Mouse (Mus musculus) right cerebral cortex, adult 2 months (tissue): Measurements from ENCODE around the gene Sgms1.
"Not testable (repeated sequence)": the region's sequence is repeated elsewhere in the genome, so short reads cannot be mapped to it uniquely, and the experiment has no call there.

ENCODE experiments used
- DNase-seq, 2 experiments: peaks; one replicate each; pipeline ENCODE4 v3.0.0; 2021 to 2022; ENCODE audit warnings: low spot score in 2 of 2

The Sgms1 gene

DNA sequence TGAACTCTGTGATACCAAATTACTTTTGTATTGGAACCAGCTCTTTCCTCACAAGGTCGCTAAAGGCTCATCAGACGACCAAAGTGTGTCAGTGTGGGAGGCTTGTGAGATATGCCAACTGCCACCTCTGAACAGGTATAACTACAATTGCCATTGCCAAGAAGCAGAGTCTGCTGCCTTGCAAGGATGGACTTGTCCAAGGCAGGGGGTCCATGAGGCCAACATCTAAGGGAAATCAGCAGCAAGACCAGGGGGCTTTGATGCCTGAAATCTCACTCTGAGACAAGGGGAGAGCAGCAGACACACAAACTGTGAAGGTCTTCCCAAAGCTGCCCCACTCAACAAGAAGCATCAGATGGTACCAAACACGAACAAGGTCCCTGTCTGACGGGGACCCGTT lies 251.6 kb downstream of the Sgms1 start:
- DNase-seq: no peak

DNA sequence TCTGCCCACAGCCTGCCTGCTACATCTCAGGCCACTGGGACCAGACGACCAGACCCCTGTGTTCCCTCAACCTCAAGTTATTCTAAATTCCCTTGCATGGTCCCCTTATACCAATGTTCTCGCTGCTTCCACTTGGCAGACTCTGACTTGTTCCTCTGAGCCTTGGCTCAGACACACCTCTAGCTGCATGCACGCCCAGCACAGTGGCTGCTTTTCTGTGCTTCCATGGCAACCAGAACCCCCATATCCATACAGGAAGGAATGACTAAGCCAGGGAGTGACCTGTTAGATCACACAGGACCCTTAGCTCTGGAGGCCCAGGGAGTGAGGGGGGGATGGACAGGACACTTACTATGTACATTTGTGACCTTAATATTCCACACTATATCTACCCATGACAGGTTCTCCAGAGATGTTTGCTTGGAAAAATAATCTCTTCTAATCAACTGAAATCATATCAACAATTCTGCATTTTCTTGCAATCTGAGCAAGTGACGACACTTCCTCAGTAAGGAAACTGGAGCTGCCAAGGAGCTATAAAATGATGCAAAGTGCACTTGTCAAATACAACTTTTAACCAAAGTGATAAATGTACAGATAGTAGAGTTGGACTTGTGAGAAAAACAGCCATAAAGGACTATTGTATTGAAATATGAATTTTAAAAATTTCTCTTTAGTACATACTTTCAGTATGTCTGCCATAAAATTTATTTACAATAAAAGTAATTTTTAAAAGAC lies 252.5 kb downstream of the Sgms1 start:
- DNase-seq: peak; percentile 14 to 22

DNA sequence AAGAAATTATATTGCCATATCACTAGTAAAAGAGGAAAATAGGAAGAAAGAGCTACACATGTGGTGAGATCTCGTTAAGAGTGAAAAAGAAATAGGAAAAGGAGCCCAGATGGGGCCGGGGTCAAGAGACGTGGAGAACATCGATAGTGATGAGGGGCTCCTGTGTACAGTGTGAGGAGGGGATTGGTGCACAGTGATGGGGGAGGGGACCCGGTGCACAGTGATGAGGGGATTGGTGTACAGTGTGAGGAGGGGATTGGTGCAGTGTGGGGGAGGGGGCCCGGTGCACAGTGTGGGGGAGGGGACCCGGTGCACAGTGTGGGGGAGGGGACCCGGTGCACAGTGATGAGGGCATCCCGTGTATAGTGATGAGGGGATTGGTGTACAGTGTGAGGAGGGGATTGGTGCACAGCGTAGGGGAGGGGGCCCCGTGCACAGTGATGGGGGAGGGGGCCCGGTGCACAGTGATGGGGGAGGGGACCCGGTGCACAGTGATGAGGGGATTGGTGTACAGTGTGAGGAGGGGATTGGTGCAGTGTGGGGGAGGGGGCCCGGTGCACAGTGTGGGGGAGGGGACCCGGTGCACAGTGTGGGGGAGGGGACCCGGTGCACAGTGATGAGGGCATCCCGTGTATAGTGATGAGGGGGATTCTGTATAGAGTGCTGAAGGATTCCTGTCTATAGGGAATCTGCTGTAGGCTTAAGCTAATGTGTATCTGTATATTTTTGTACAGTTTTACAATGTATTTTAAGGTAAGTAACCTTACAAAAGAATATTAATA lies 257.6 kb downstream of the Sgms1 start:
- DNase-seq: not testable (repeated sequence)

DNA sequence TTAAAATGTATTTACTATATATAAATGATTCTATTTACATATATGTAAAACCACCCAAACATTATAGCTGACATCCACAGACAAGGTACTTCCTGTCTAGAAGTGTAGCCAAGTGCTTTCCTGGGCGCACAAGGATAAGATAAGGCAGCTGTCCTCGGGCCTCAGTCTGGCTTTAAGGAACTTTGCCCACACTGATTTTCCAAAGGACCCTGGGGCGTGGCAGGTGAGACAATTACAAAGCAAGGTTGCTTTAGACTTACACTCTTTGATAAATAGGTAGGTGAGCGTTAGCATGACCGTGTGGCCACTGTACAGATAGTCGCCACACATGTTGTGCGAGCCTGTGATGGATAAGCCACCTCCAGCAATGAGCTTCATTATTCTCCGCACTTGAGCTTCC lies 260.2 kb downstream of the Sgms1 start:
- DNase-seq: no peak

DNA sequence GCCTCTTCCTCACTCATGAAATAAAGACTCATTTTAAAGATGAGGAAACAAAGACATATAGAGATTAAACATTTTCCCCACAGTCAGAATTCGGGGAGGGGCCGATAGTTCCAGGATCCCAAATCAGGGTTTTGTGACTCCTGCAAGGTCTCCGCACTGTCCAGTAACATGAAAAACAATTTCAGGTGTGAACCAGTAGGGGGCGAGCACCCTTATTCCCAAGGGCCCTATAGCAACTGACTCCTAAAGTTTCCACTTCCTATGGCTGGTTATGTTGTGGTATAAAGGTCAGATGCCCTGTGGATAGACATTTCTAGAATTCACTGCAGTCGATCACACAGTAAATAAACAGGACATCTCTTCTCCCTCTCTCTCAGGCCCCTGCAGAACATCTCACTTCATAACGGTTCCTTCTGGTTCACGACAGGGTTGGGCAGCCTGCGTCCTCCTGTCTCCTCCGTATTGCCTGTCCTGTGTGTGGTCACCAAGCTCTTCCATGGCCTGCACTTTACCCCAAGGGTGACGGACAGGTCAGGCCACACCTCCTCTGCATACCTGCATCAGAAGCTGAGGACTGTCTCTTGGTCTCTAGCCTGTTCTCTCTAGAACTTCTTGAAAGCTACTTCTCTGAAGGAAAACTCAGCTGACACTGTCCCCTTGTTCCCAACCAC lies 262.2 kb downstream of the Sgms1 start:
- no peak for DNase-seq

DNA sequence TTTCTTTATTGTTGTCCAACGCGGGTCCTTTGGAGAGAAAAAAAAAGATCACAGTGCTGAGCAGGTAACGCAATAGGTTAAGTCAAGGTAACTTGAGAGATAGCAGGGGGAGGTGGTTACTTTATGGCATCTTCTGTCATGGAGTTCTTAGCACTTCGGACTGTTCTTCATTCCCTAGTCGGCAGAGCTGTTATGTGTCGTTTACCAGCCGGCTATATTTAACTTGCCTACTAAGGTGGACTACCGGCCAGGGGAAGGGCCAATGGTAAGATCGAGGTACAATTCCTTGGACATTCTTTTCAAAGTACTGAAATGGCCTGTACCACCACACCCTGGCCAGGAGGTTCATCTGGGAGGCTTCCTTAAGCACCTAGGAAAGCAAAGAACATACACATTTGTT lies 265.4 kb downstream of the Sgms1 start:
- DNase-seq: no peak

DNA sequence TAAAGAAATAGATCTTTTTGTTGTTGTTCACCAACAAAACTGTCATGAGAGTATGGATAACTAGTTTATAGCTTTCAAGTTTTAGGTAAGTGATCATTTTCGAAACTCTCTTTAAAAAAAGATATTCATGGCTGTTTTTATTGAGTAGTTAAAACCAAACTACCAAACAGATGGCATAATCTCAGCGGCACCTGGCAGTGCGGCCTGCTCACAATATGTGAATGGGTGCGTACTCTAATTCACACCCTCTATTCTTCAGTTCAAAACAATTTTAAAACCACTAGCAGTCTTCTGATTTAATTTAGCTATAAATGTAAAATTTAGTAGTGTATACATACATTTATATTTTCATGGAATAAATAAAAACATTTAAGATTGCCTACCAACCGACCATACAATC lies 266.3 kb downstream of the Sgms1 start:
- no peak for DNase-seq

DNA sequence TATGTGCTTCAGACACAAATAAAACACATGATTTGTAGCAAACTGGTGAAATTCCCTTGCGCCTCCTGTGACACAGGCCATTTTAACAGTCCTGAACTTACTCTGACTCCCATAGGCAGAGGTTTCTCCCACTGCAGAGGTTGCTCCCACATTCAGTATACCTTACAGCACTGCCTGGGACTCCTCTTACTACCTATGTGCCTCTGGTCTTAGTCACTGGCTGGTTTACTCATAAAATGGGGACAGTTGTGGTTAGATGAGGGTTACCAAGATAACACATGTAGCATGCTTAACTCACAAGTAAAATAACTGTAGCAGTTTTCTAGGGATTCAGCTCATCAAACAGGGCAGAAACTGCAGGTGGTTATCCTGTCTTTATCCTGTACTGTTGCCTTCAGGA lies 268.7 kb downstream of the Sgms1 start:
- no peak for DNase-seq

DNA sequence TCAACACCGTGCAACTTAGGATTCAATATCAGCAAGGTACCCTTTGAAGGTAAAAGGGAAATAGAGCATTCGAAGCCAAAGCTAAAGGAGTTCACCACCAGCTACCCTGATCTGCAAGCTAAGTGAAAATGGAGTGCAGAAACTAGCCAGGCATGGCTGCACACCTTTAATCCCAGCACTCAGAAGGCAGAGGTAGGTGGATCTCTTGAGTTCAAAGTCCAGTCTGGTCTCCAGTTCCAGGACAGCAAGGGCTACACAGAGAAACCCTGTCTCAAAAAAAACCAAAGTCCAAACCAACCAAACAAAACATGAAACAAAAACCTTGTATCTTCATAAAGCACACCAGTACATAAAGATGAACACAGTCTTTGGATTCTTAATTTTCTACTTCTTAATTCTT lies 269.8 kb downstream of the Sgms1 start:
- no peak for DNase-seq

DNA sequence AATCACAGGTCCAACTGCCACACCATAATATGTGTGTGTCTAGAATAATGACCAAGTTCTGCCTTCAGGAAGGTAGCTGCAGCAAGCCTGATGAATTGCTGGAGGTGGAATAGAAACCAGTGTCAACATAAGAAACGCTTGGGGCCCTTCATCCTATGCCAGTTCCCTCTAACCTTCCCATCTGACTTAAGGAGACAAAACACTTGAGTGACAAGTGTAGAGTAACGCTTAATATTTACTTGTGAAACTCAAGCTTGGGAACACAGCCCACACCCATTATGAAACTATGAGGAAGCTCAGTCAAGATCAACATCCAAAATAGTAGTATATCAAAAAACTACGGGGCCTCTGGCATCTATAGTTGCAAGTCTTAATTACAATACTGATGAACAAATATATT lies 271.0 kb downstream of the Sgms1 start:
- DNase-seq: no peak

DNA sequence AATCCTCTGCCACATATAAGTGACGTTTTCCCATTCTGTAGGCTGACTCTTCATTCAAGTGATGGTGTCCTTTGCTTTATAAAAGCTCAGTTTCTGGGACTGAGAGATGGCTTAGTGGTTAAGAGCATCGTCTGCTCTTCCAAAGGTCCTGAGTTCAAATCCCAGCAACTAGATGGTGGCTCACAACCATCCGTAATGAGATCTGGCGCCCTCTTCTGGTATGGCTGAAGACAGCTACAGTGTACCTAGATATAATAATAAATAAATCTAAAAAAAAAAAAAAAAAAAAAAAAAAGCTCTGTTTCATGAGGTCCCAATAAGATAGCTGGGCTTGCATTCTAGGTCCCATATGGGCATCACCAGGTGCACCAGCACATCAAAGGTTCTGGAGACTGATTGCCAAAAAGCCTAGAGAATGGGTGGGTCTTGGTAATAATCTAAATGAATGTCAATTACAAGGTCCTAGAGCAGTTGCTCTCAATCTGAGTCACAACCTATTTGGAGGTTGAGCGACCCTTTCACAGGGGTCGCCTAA lies 272.0 kb downstream of the Sgms1 start:
- DNase-seq: no peak

DNA sequence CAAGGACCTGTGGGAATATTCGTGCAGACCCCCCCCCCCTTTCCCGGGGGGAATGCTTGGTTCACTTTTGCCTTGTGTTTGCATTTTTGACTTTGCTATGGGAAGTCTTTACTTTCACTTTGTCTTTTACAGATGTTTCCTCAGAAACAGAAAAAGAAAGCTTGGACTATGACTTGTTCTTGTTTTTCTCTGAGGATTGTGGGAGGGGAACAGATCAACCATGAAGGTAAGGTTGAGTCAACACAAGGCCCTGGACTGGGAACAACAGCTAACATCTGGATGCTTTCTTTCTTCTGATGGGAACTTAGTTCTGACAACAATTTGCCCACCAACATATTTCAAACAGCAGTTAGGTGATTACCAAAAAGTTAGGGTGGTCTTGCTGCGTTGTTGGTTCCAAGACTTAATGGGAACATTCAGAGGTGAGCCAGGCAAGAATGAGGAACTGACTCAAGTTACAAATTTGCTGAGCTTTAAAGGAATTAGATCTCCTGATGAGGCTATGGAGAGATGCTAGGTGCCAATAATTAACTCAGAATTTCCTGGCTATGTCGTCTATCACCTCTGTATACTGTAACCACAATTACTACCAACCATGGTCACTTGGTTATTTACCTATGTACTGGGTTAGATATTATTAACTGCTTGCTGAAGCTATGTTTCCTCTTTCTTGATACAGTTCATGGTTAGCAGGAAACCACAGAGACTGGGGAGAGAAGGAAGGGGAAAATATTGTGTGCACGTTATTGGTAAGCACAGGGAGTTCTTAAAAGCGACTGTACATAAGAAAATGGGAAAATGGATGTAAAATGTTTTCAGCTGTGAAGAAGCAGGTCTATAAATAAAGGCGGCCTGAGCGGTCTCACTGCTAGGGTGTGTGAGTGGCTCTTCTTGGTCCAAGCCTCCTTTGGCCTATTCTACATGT lies 277.4 kb downstream of the Sgms1 start:
- no peak for DNase-seq

DNA sequence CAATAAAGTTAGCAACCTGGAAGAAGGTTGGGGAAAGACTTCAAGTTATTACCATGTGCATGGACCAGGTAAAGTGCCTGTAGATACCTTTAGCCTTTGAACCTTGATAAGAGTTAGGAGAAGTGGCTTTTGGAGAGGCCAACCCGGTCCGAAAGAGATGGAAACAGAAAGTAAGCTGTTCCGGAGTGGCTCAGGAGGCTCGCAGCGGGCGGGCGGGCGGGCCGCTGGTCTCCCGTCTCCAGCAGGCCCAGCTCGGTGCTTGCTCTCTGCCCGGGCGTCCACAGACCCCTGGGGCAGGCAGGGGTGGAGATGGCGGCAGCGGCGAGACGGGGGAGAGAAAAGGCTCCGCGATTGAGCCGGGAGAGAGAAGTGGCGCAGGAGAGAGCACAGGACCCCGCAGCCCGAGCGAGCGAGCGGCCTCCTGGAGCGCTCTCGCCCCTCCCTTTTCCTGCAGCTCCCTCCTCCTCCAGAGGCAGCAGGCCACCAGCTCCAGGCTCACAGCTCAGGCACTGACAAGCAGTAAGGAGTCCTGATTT lies 281.7 kb downstream of the Sgms1 start, which contains the start of gene Asah2:
TSS of gene Asah2 (minus strand) at position 441 of the 536 bp plus-strand sequence.
- DNase-seq: peak; percentile 66 to 74

DNA sequence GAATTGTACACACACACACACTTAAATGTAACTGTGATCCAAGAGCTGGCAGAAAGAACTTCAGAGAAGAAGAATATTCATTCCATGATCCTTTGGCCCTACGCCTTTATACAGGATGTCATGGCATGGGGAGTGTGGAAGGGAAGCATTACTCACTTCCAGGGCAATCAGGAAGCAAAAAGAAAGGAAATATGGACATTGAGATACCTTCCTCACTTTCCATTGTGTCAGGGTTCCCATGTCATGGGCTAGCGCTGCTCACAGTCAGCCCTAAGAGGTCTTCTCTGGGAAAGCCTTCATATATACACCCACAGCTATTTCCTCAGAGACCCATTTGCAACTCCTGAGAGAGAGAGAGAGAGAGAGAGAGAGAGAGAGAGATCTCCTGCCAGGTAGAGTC lies 282.8 kb downstream of the Sgms1 start:
- DNase-seq: no peak

DNA sequence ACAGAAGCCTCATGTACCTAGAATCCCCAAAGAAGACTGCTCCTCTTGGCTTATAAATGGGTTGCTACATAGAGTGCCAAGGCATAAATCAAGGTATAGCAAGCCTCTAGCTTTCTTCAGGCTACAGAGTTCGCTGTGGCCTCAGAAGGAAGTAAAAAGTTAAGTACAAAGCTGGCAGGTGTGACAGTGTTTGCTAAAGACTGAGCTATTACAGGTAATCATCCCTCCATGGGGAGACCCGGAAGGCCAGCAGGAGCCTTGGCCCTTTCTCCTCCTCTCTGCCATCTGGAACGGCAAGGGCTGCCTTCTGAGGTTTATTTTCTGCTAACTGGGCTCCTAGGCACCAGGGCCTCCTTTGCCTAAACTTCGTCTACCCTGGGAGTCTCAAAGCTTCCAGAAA lies 285.3 kb downstream of the Sgms1 start:
- no peak for DNase-seq

DNA sequence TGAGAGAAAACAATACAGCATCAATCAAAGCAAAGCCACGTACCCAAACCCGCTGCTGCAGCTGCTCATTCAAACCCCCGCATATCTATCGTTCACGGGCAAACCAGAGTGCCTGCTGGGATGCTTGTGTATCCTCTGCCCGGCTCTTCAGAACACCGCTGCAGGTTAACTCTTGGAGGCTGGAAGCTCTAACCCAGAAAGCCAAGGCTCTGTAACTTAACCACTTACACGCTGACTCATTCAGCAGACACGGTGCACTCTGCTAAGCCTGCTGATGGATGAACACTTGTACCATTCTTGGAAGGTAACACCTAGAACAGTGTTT lies 286.6 kb downstream of the Sgms1 start:
- DNase-seq: peak; percentile 47 to 51

DNA sequence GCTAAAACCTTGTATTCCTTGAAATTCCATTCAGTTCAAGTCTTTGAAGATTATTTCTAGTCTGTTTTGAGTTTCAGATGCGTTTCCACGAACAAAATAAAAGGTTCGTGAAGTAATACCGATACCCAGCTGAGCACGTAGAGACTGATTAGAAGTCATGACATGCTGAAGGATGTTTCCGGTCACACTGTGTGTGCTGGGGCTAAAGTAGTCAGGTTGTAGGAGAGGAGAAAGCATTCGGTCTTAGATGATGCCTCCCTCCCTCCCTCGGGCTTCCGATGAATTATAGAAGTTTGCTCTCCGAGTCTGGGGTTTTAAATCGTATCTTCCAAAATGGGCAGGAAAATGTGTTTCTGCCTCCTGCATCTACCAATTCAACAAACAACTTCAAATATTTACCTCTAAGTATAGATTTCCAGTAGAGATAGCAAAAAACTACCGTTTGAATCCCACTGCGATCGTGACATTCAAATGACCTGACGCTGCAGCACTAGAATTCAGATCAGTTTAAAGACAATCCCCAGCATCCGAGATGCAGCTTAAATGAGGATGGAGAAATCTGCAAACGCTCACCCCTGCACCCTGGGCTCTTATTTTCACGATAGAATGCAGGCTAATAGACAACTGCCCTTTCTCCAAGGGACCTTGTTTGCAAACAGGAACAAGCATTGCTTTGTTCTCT lies 287.1 kb downstream of the Sgms1 start:
- DNase-seq: no peak

DNA sequence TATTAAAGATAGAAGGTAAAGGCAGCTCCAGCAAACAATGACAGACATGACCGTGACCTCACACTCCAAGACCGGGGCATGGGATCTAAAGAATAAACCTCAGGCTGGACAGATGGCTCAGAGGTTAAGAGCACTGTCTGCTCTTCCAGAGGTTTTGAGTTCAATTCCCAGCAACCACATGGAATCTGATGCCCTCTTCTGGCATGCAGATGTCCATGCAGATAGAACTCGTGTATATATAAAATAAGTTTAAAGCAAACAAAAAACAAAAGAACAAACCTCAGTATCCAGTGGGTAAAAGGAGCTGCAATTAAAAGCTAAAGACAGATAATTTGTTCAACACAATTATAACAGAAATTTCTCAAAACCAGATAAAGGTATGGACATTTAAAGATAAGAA lies 290.9 kb downstream of the Sgms1 start:
- no peak for DNase-seq

DNA sequence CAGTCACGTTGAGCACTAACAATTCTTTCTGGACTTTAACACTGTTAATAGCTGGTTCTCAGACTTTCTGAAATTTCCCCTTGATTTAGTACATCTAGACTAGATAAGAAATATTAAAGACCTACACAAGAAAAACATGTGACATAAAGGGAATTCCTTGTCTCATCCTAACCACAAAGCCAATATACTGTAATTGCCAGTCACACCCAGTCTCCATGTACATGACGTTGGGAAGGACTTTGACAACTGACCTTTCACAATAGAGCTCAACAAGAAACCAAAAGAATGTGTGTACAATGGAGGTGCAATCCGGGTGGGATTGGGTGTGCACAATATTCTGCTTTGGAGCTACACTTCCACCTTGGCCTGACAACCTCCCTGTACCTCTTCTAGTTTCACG lies 297.2 kb downstream of the Sgms1 start:
- DNase-seq: no peak

DNA sequence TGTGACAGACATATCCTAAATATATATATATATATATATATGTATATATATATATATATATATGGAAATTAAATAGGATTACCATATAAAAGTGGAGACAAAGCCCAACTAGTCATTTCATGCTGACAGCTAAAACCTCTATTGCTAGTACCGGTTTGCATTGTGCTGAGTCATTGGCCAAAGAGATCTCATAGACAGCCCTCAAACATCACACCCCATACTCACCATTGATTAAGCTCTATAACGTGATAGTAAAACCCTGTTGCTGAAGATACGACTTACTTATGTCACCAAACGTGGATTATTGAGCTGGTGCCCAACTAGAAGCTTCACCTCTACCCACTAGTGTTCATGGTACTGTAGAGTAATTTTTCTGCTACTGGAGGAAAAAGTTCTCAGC lies 298.7 kb downstream of the Sgms1 start:
- no peak for DNase-seq

DNA sequence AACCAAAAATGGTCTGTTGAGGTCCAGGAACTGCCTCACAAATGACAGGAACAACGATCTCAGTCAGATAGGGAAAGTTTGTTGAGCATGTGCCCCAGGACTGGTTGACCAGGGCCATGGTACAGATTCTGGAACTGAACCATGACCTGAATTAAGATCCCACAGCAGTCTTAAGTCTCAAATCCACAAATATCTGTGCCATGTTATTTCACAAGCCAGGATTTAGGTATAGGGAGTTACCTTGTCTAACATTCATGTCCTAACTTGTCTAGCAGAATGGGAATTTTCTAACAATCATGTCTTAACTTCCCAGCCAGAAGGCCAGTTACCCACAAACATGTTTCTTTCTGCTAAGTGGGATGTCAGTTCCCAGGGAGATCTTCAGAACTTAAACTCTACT lies 300.9 kb downstream of the Sgms1 start:
- no peak for DNase-seq
